Mouse (Mus musculus): ENCODE measurements around the gene Trit1.
"Not testable (repeated sequence)": the region's sequence is repeated elsewhere in the genome, so short reads cannot be mapped to it uniquely, and the experiment has no call there.

Gene Trit1

DNA sequence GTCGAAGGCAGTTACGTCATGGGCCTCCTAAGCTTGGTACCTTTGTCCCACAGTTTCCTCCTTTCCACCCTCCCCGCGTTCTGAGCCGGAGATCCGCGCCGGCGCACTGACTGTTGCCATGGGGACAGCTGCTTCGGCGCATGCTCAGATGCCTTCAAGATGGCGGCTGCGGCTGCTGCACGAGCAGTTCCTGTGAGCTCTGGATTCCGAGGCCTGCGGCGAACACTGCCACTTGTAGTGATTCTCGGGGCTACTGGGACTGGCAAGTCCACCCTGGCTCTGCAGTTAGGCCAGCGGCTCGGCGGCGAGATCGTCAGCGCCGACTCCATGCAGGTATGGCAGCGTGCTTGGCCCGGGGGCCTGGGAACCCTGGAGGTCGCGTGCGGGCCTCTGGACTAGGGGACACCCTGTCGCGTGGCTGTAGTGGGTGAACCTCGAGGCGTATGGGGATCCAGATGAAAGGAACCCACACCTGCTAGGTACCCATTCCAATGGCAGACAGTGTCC lies at the start of gene Trit1:
TSS of gene Trit1 (plus strand) at position 147 of the 507 bp plus-strand sequence.
- peak; percentile 89 for DNase-seq (ENCODE audit: low read depth)

DNA sequence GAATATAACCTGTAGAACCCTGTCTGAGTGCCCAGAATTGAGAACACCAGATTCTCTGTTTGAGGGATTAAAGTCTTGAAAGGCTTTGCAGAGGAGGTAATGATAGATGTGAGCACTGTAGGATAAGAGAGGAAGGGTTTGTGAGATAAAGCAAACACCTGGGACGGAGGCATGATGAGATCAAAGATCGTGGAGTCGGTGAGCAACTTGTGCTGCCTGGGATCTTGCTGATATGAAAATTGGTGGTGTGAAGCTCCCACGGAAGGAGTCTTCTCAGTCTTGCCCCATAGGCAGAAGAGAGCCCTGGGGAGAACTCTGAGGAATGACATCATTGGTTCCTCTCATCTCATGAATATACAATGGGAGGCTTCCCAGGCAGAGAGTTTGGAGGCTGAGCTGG lies 48.3 kb upstream of the Trit1 start:
- no peak for DNase-seq (ENCODE audit: low read depth)

DNA sequence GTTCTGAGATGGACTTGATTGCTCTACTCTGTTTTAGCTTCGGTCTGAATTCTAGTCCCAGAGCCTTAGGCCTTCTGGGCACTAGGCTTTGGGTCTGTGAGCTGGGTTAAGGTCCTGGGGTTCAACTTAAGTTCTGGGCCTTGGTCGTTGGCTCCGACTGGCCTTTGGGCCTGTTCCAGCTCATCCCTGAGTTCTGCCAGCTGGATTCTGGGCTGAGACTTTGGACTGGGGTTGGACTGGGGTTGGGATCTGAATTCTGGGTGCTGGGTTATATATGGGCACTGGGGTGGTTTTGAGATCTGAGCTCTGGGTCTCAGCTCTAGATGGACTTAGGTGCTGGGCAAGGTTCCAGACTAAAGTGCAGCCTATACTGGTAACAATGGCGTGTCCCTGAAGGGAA lies 45.2 kb upstream of the Trit1 start:
- DNase-seq (ENCODE audit: low read depth): no peak

DNA sequence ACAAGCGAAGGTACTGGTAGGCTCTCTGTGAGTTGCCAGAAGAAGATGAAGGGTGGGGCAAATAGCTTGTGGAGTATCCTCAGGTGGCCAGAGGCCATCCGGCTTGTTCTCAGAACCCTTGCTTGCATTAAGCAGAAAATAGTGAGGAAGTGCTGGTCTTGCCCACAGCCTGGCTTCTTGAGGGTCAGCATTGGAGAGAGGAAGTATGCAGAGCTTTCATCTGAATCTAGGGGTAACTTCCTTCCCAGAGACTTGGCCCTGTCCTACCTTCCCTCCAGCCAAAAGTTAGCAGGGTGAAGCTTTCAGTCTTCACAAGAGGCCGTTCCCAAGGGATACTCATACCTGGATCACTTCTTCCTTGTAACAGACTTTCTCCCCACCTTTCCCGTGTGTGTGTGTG lies 44.8 kb upstream of the Trit1 start:
- DNase-seq (ENCODE audit: low read depth): no peak

DNA sequence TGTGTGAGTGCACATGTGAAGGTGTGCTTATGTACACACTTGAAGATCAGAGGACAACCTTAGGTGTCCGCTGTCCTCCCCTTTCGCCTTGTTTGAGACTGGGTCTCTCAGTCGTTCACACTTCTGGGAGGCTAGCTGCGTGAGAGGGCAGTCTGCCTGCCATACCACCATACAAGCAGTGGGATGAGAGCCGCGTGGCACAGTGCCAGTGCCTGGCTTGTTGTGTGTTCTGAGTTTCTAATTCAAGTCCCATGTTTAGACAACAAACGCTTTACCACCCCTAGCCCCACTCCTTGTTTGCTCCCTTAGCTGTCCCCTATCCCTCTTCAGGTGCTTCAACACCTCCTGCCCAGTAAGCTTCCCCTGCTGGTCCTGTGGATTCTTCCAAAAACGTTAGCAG lies 44.3 kb upstream of the Trit1 start:
- DNase-seq (ENCODE audit: low read depth): no peak

DNA sequence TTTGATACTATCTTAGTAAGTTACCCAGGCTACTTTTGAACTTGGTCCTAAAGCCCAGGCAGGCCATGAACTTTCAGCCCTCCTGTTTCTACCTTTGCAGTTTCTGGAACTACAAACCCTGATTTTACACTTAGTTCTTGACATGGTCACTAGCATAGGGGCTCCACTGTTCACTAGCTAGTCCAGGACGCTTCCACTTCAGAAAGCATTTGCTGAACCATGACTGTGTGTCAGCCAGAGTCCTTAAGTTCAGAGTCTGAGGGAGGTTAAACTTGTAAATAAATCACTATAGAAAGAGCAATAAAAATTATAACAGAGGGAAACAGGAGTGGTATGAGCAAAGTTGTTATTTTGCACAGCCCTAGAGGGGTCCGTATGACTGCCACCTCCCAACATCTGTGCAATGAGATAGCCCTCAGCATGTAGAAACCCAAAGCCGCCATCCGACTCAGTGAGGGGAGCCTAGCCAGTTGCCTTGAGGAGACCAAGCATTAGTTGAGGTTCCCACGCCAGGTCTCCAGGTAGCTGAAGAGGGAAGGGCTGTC lies 41.3 kb upstream of the Trit1 start:
- DNase-seq (ENCODE audit: low read depth): no peak

DNA sequence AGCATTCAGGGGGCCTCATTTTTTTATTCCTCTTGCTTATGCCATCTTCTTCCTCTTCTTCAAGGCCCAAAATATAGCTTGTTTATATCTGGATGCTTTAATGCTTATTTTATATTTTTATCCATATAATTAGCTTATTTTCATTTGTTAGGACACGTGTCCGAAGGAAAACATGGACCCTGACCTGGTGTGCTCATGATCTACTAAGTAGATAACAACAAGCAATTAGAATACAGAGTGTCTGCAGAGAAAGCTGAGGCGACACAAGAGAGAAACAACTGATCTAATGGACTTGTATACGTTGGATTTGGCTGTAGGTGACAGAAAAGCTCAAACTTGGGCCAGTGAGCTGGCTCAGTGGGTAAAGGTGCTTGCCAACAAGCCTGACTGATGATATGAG lies 39.5 kb upstream of the Trit1 start:
- no peak for DNase-seq (ENCODE audit: low read depth)

DNA sequence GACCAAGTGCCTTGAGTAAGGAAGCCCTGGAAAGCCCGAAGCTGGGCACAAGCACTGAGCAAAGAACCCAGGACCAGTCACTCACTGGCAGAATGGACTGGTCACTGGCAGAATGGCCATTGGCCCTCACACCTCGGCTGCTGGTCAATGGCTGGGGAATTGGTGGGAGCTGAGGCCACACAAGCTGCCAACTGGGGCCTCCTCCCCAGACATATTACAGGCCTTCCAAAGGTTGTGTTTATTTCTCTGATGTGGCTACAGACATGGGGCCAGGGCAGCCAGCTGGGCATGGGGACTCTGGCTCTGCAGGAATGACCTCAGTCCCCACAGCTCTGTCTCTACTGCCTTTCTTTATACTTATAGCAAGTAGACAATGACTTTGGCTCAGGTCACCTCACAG lies 37.5 kb upstream of the Trit1 start:
- DNase-seq (ENCODE audit: low read depth): no peak

DNA sequence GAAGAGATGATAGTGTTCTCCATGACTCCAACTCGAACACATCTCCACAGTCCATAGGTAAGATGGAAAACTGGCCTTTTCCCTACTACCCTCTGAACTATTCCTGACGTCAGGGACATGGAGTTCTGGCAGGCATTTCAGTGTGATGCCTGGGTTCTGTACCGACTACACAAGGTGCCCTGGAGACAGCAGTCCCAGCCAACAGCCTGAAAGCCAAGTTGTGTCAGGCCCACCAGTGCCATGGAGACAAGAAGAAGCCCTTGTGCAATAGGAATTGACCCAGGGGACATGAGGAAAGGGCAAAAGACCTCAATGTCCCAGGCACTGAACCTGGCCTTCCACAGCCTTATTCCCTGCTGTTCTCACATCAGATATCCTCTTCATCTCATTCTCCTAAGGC lies 36.6 kb upstream of the Trit1 start:
- no peak for DNase-seq (ENCODE audit: low read depth)

DNA sequence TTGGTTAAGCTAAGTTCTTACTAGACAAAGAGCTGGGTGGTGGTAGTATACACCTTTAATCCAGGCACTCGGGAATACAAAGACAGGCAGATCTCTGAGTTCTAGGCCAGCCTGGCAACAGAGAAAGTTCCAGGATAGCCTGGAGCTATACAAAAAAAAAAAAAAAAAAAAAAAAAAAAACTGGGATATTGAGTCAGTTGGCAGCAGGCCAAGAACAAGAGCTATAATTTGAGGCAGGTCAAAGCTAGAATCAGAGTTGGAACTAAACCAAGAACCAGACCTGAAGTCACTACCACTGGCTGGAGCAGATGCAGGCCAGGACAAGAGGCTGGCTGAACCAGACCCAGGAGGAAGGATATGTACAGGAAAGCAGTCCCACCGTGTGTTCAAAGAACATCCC lies 35.7 kb upstream of the Trit1 start:
- DNase-seq (ENCODE audit: low read depth): no peak

DNA sequence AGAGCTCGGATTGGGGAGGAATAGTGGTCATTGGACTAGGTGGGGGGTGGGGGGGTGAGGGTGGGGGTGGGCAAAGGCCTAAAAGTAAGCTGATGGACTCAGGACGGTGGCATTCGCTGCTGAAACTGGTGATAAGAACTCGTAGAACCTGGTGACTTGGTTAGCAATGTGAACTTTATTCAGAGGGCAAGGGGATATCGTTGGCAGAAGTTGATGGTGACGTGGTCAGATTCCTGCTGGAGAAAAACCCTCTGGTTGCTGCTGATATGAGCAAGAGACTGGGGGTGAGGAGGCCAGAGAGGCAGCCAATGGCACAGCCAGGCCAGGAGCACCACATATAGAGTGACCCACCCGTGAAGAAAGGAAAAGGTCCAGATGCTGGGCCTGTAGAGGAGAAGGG lies 35.2 kb upstream of the Trit1 start:
- DNase-seq (ENCODE audit: low read depth): no peak

DNA sequence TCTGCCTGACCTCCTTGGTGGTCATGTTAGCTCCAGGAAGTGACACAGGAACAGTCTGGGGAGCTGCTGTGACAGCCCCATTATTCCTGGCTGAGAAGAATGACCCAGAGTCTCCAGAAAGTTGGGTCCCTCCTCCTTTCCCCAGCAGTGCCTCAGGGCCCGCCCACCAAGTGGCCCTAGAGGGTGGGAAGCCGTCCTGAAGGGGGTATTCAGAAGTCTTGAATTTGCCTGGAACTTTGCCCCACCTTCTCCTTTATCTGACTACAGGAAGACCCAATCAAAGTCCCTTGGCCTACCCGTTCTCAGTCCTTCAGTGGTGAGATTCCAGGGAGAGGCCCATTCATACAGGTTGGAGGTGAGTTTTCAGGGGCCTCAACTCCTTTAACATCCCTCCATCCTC lies 34.5 kb upstream of the Trit1 start:
- DNase-seq (ENCODE audit: low read depth): no peak

DNA sequence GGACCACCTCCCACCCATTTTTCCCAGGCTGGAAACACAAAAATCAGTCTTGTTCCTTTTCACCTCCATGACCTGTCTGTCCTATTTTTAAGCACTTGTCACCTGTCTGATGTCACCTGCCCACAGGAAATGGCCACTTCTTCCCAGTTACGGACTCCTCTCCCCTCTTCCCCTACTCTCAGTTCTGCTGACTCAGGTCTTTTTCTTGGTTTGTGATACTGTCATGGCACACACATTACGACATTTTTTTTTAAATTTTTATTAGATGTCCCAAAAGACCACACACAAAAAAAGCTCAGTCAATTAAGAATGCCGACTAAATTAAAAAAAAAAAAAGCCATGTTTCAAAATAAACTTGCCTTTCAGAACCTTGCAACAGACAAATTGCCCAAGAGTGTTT lies 33.9 kb upstream of the Trit1 start:
- DNase-seq (ENCODE audit: low read depth): no peak

DNA sequence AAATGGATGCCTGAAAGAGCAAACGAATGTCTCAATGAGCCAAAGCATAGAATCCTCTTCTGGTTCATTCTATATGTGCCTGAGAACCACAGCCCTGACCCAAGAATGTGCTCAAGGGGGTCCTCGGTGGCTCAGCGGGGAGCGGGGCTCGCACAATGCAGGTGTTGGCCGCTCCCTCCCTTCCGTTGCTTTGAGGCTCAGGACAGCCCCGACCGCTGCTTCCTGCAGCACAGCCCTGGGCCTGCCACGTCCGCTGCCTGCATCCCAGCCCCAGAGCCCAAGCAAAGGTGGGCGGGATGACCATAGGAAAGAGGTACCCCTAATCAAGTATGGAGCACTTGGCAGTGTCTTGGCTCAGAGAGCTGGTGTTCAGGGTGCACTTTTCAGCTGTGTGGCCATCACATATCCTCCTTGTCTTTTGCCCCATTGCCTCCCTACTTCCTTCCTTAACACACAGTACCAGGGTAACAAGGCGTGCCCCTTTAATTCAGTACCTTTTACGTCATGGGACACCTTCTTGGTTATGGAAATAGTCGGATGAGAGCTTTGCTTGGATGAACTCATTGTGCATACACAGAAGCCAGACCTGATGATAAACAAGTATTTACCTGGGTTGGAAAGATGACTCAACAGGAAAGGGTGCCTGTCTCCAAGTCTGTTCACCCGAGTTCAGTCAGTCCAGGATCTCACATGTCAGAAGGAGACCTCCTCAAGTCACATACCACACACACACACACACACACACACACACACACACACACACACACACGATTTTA lies 32.7 kb upstream of the Trit1 start:
- no peak for DNase-seq (ENCODE audit: low read depth)

DNA sequence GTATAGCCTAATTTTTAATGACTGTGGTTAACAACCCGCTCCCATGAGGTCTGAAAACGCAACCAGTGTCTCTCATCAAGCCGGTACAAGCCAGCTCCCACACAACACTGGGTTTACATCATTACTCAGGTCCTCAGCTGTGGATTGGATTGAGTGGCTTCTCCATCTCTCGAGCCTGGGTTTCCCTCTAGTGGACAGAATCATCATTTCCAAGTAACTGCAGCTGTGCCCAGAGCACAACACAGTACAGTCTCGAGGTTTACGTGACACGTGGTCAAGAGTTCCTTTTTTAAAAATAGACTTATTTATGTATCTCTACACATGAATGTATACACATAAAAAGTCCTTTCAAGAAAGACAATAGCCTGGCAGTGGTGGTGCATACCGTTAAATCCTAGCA lies 31.3 kb upstream of the Trit1 start:
- peak; percentile 70 for DNase-seq (ENCODE audit: low read depth)

DNA sequence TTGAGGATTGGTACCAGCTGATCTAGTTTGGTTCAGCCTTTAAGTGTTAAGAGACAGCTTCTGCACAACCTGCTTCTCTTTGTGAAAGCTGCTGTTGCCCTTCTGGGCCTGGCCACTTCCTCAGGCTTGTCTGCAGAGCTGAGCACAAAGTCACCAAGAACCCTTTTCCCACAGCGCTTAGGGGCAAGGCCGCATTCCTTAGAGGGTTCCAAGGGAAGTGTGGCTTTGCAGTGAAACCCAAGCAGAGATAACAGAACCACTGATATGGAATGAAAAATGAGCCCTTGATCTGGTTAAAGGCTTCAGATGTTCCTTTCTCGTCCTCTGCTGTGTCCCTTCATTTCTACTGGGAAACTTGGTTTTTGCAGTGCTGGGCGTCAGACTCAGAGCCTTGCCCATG lies 29.0 kb upstream of the Trit1 start:
- no peak for DNase-seq (ENCODE audit: low read depth)

DNA sequence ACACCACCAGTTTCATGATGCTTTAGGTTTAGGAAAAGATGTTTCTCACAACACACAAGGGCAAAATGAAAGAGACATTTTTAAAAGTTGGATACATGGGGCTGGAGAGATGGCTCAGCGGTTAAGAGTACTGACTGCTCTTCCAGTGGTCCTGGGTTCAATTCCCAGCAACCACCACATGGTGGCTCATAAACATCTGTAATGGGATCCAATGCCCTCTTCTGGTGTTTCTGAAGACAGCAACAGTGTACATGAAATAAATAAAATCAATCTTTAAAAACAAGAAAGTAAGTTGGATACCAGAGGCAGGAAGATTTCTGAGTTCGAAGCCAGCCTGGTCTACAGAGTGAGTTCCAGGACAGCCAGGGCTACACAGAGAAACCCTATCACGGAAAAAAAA lies 28.4 kb upstream of the Trit1 start:
- not testable (repeated sequence) for DNase-seq (ENCODE audit: low read depth)

DNA sequence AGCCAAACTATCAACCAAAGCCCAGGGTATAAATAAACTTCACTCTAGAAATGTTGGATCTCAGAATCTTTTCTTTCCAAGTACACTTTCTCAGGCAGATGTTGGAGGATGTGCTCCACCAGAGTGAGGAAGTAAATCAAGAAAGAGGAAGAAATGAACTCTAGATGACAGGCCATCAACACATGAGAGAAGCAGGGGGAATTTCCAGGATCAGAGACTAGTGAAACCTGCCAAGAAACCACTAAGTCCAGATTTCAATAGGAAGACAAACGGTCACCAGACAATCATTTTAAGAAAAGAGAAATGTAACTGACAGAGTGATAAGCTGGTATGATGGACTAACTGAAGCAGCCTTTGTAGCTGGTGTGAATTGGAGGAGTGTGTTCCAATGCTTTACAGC lies 25.2 kb upstream of the Trit1 start:
- no peak for DNase-seq (ENCODE audit: low read depth)

DNA sequence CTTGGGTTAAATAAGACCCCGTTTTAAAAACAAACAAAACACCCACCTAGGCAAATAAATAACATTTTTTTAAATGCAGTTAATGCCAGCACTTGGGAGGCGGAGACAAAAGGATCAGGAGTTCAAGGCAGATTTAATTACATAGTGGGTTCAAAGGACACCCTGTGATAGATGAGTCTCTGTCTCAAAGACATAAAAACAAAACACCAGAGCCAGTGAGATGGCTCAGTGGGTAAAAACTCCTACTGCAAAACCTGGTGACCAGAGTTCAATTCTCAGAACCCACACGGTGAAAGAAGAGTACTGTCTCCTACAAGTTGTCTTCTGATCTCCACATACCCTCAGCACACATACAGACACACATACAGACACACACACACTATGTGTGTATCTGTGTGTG lies 24.1 kb upstream of the Trit1 start:
- DNase-seq (ENCODE audit: low read depth): no peak

DNA sequence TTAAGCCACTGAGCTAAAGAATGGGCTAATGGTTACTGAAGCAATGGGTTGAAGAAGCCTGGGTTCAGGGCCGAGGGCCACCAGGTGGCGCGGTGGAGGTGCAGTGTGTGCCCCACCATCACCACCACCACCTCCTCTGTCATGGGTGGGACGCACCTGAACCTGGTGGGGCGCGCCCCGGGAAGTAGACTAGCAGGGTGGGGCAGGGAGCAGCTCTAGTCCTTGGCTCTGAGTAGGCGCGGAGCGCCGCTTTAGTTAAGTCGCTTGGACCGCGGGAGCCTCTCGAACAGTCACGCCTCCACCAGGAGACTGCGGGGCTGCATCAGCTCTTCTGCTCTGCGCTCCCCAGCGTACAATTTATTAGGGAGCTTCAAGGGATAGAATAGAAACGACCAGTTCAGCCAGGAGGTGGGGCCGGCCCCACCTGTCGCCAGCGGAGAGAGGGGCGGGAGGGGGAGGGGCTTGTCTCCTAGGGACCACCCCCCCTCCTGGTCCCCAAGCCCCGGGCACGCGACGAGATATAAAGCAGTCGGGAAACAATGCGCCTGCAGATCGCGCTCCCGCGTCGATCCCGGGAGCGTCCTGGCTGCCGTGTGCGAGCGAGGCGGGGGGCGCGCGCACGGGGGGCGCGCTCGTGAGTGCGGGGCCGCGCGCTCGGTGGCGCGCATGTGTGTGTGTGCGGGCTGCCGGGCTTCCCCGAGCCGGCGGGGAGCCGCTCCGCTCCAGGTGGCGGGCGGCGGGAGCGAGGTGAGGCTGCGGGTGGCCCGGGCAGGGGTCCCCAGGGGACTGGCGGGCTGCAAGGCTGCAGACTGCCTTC lies 20.8 kb upstream of the Trit1 start, which contains the start of gene Mycl:
TSS of gene Mycl (plus strand) at position 249 of the 817 bp plus-strand sequence.
- DNase-seq (ENCODE audit: low read depth): no peak

DNA sequence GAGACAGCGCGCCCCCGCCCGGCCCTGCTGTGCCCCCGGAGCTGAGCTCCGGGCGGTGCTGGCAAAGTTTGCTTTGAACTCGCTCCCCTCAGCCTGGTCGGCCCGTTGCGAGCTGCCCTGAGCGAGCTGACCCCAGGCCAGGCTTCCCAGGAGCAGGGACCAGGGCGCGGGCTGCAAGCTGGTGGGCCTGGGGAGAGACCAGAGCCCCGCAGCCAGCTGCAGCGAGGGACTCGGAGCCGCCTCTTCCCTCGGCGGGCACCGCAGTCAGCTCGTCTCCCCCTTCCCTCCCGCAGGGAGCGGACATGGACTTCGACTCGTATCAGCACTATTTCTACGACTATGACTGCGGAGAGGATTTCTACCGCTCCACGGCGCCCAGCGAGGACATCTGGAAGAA lies 20.2 kb upstream of the Trit1 start:
- no peak for DNase-seq (ENCODE audit: low read depth)

DNA sequence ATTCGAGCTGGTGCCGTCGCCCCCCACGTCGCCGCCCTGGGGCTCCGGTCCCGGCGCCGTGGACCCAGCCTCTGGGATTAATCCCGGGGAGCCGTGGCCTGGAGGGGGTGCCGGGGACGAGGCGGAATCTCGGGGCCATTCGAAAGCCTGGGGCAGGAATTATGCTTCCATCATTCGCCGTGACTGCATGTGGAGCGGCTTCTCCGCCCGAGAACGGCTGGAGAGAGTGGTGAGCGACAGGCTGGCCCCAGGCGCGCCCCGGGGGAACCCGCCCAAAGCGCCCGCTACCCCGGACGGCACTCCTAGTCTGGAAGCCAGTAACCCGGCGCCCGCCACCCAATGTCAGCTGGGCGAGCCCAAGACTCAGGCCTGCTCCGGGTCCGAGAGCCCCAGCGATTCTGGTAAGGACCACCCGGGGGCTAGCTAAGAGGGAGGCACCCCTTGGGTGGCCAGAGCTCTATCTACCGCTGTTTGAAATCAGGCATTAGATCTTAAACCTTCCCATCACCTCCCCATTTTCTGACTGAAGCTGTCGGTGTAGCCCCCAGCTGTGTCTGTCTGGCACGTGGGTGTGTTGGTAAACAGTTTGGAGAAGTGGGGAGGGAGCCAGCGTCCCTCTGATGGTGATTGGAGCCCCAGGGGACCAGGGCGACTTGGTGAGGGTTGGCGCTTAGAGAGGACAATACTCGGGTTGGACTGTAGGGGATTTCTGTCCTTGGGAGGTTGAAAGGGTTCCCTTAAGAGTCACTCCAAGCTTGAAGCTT lies 19.6 kb upstream of the Trit1 start:
- DNase-seq (ENCODE audit: low read depth): no peak
